Mouse (Mus musculus) CH12.LX (cell line): ENCODE measurements at regions not wholly inside any gene's neighbourhood (a gene's known extent, or its start where the extent isn't known, plus 50 kb on each side); places are given as distances from the start of the nearest gene placed in this dataset.

Experiments used
- DNase-seq: peaks from one replicate; pipeline ENCODE4 v3.0.0-alpha.2; 2013; ENCODE audit errors: extremely low read depth
- H3K27ac ChIP-seq: 2 replicates; pipeline ENCODE4 v1.5.1; 2012; ENCODE audit warnings: low read depth, mild to moderate bottlenecking, control low read depth, moderate library complexity; ENCODE audit not compliant: insufficient read depth
- H3K27me3 ChIP-seq: replicated peaks from 2 replicates; pipeline ENCODE3; 2012; ENCODE audit warnings: inconsistent platforms
- H3K36me3 ChIP-seq, 2 experiments: replicated peaks in 1 of 2; 2 replicates each; pipeline versions ENCODE3 to v1.6.1; 2012; ENCODE audit warnings: inconsistent platforms in 1 of 2, low read length in 1 of 2, mild to moderate bottlenecking in 1 of 2, mixed read lengths in 1 of 2, moderate library complexity in 1 of 2; ENCODE audit not compliant: control insufficient read depth in 1 of 2, insufficient read depth in 1 of 2
- H3K4me1 ChIP-seq, 2 experiments: 2 replicates each; pipeline ENCODE4 v1.6.1; 2012; ENCODE audit warnings: inconsistent platforms in 1 of 2, moderate library complexity in 1 of 2; ENCODE audit not compliant: insufficient read depth in 2 of 2, control insufficient read depth in 1 of 2
- H3K4me2 ChIP-seq: 2 replicates; pipeline ENCODE4 v1.6.1; 2012; ENCODE audit warnings: low read depth, mild to moderate bottlenecking, control low read depth; ENCODE audit not compliant: poor library complexity, insufficient read depth, severe bottlenecking
- H3K4me3 ChIP-seq, 3 experiments: fragments of 150-350 bp in 1 of 3; sonication (generic) in 1 of 3; replicated peaks in 1 of 3; 2 replicates each; pipeline versions ENCODE3 to v1.5.1; 2011 to 2012; ENCODE audit warnings: low read depth in 2 of 3, low read length in 2 of 3, mild to moderate bottlenecking in 2 of 3, moderate library complexity in 2 of 3, control low read depth in 1 of 3, improper control_type of control experiment in 1 of 3, inconsistent platforms in 1 of 3, mixed read lengths in 1 of 3; ENCODE audit not compliant: poor library complexity in 1 of 3
- H3K79me2 ChIP-seq: replicated peaks from 2 replicates; pipeline ENCODE4 v1.6.1; 2012; ENCODE audit warnings: mild to moderate bottlenecking, moderate library complexity; ENCODE audit not compliant: control insufficient read depth, poor library complexity, insufficient read depth, severe bottlenecking; ENCODE audit errors: extremely low read depth
- H3K9ac ChIP-seq: 2 replicates; pipeline ENCODE4 v1.6.1; 2012; ENCODE audit warnings: low read depth, mild to moderate bottlenecking, control low read depth, moderate library complexity; ENCODE audit not compliant: insufficient read depth
- H3K9me3 ChIP-seq: replicated peaks from 2 replicates; pipeline ENCODE3; 2012; ENCODE audit warnings: low read length, inconsistent platforms, mixed read lengths
- BHLHE40 ChIP-seq: IDR thresholded peaks from 2 replicates; pipeline ENCODE4 v1.6.1; 2011; ENCODE audit warnings: mild to moderate bottlenecking, low read depth, low read length, improper control_type of control experiment
- CHD2 ChIP-seq: IDR thresholded peaks from 2 replicates; pipeline ENCODE4 v1.6.1; 2011; ENCODE audit warnings: low read length, improper control_type of control experiment
- CTCF ChIP-seq, 2 experiments: IDR thresholded peaks in 1 of 2; conservative IDR thresholded peaks in 1 of 2; 2 replicates each; pipeline ENCODE4 v1.5.1; 2011 to 2012; ENCODE audit warnings: low read depth in 2 of 2, low read length in 2 of 2, improper control_type of control experiment in 1 of 2, inconsistent platforms in 1 of 2, mild to moderate bottlenecking in 1 of 2, moderate library complexity in 1 of 2
- ELF1 ChIP-seq: IDR thresholded peaks from 2 replicates; pipeline ENCODE4 v1.6.1; 2014; ENCODE audit warnings: low read depth, mild to moderate bottlenecking, inconsistent platforms, low read length, improper control_type of control experiment
- ETS1 ChIP-seq: conservative IDR thresholded peaks from 2 replicates; pipeline ENCODE4 v1.6.1; 2012; ENCODE audit warnings: low read depth, mild to moderate bottlenecking, inconsistent platforms, low read length, improper control_type of control experiment, moderate library complexity
- JUN ChIP-seq: IDR thresholded peaks from 2 replicates; pipeline ENCODE4 v1.6.1; 2011; ENCODE audit warnings: low read depth, mild to moderate bottlenecking, low read length, improper control_type of control experiment, moderate library complexity; ENCODE audit not compliant: insufficient read depth
- JUND ChIP-seq: conservative IDR thresholded peaks from 2 replicates; pipeline ENCODE4 v1.6.1; 2011; ENCODE audit warnings: low read depth, low read length, improper control_type of control experiment
- MAFK ChIP-seq: IDR thresholded peaks from 2 replicates; pipeline ENCODE4 v1.6.1; 2011; ENCODE audit warnings: low read length, improper control_type of control experiment; ENCODE audit not compliant: insufficient replicate concordance
- MAX ChIP-seq: IDR thresholded peaks from 2 replicates; pipeline ENCODE4 v1.6.1; 2011; ENCODE audit warnings: low read length, improper control_type of control experiment
- MEF2A ChIP-seq: IDR thresholded peaks from 2 replicates; pipeline ENCODE4 v1.6.1; 2014; ENCODE audit warnings: low read depth, mild to moderate bottlenecking, inconsistent platforms, low read length, improper control_type of control experiment, borderline replicate concordance
- MXI1 ChIP-seq: IDR thresholded peaks from 2 replicates; pipeline ENCODE4 v1.6.1; 2011; ENCODE audit warnings: mild to moderate bottlenecking, low read depth, low read length, improper control_type of control experiment
- NELFE ChIP-seq: IDR thresholded peaks from 2 replicates; pipeline ENCODE4 v1.6.1; 2011; ENCODE audit warnings: low read depth, low read length, improper control_type of control experiment
- NRF1 ChIP-seq: IDR thresholded peaks from 2 replicates; pipeline ENCODE4 v1.6.1; 2014; ENCODE audit warnings: low read depth, mild to moderate bottlenecking, inconsistent platforms, low read length, improper control_type of control experiment, moderate library complexity
- POLR2AphosphoS2 ChIP-seq: IDR thresholded peaks from 2 replicates; pipeline ENCODE4 v1.6.1; 2011; ENCODE audit warnings: low read depth, low read length, improper control_type of control experiment
- RAD21 ChIP-seq: IDR thresholded peaks from 2 replicates; pipeline ENCODE4 v1.6.1; 2011; ENCODE audit warnings: low read depth, mild to moderate bottlenecking, low read length, improper control_type of control experiment, moderate library complexity
- RCOR1 ChIP-seq: conservative IDR thresholded peaks from 2 replicates; pipeline ENCODE4 v1.6.1; 2012; ENCODE audit warnings: low read depth, mild to moderate bottlenecking, inconsistent platforms, low read length, improper control_type of control experiment
- SIN3A ChIP-seq: IDR thresholded peaks from 2 replicates; pipeline ENCODE4 v1.6.1; 2012; ENCODE audit warnings: low read length, improper control_type of control experiment, inconsistent platforms
- SMC3 ChIP-seq: IDR thresholded peaks from 2 replicates; pipeline ENCODE4 v1.6.1; 2011; ENCODE audit warnings: low read depth, low read length, improper control_type of control experiment
- TBP ChIP-seq: conservative IDR thresholded peaks from 2 replicates; pipeline ENCODE4 v1.6.1; 2011; ENCODE audit warnings: low read depth, low read length, improper control_type of control experiment
- TCF12 ChIP-seq: IDR thresholded peaks from 2 replicates; pipeline ENCODE4 v1.6.1; 2014; ENCODE audit warnings: low read depth, mild to moderate bottlenecking, inconsistent platforms, low read length, improper control_type of control experiment
- UBTF ChIP-seq: IDR thresholded peaks from 2 replicates; pipeline ENCODE4 v1.6.1; 2012; ENCODE audit warnings: low read depth, mild to moderate bottlenecking, inconsistent platforms, low read length, improper control_type of control experiment, moderate library complexity
- USF2 ChIP-seq: conservative IDR thresholded peaks from 2 replicates; pipeline ENCODE4 v1.6.1; 2011; ENCODE audit warnings: low read depth, low read length, improper control_type of control experiment
- ZMIZ1 ChIP-seq: IDR thresholded peaks from 2 replicates; pipeline ENCODE4 v1.6.1; 2012; ENCODE audit warnings: low read depth, mild to moderate bottlenecking, inconsistent platforms, low read length, improper control_type of control experiment
- dilution Hi-C: fragments of 300-500 bp; cut with MboI; formaldehyde crosslinking; loops from 2 replicates; pipeline ENCODE4 v1.14.3; 2020; ENCODE audit warnings: low sequenced_read_pairs; ENCODE audit not compliant: extremely low pct_unique_long_range_greater_than_20kb, extremely low pct_ligation_motif_present
- in situ Hi-C: fragments of 300-500 bp; cut with MboI; formaldehyde crosslinking; loops from 3 replicates; pipeline ENCODE4 v1.14.3; 2019; ENCODE audit warnings: low sequenced_read_pairs, low pct_ligation_motif_present, low pct_unique_long_range_greater_than_20kb, mixed read lengths

DNA sequence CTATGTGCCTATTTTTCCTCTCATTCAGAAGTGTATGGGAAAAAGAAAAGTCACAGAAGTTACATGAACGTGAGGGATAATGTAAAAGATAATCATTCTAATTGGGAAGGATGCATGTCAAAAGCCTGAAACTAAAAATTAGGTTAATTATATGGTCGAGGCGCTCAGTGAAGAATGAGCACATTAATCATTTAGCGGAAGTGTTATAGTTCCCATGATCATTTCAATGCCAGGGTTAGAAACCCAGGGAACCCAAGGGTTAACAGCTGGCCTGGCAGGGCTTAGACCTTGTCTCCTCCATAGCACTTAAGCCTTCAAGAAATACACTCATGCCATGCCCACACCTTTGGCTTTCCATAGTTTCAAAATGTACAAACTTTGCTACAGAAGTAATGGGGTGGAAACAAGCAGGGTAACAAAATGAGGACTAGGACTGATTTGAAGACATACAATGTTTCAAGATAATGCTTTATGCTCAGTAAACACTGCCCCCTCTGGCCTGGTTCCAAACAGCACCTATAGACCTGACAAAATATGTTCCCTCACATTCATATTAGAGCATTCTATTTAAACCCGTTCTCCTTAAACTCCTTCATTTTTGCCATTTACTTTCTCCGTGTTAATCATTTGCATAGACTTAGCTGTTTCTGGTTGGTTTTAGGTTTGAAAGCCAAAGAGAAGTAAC, 240.6 kb upstream of the Tenm3 start:
- no peaks in the 10 kb centered on the region for H3K79me2 ChIP-seq
- DNase-seq = no peak
- in situ Hi-C loops = no loop called here
- no peaks in the 10 kb centered on the region for H3K36me3 ChIP-seq
- no peak overlapping the region for H3K4me3 ChIP-seq
- H3K4me1 ChIP-seq = no peaks in the 10 kb centered on the region
- dilution Hi-C loops = no loop called here
- no peak overlapping the region for H3K9ac ChIP-seq
- no peak overlapping the region for H3K4me2 ChIP-seq
- no peak overlapping the region for H3K27ac ChIP-seq
- H3K27me3 ChIP-seq = no peaks in the 10 kb centered on the region
- TF ChIP-seq MAX (no peak), RCOR1 (no peak), BHLHE40 (no peak), JUN (no peak), MAFK (no peak), POLR2AphosphoS2 (no peak), SMC3 (no peak), MXI1 (no peak), ETS1 (no peak), MEF2A (no peak), NELFE (no peak), RAD21 (no peak), USF2 (no peak), TCF12 (no peak), NRF1 (no peak), CTCF (conservative IDR thresholded peaks at IDR 0.05 in 1 of 2, IDR thresholded peaks at IDR 0.05 in 1 of 2; ENCODE audit: low read depth in 2 of 2, low read length in 2 of 2) (no peak), JUND (no peak)
- TF ChIP-seq, all 38 proteins: peak for 0
- H3K9me3 ChIP-seq = peaks cover 29% of the 10 kb centered on the region

- Histone ChIP-seq H3K4me2 (no peak overlapping the region), H3K36me3 (no peaks in the 10 kb centered on the region), H3K27ac (no peak overlapping the region), H3K9ac (no peak overlapping the region), H3K27me3 (no peaks in the 10 kb centered on the region), H3K9me3 (peaks cover 41% of the 10 kb centered on the region), H3K79me2 (no peaks in the 10 kb centered on the region), H3K4me1 (no peaks in the 10 kb centered on the region), H3K4me3 (no peak overlapping the region)
- TF ChIP-seq RCOR1 = no peak
- no peak for TF ChIP-seq CHD2
- no peak for TF ChIP-seq MAX
- TF ChIP-seq MEF2A = no peak
- no peak for TF ChIP-seq ZMIZ1
- TF ChIP-seq UBTF = no peak
- TF ChIP-seq TBP = no peak
- TF ChIP-seq ELF1 = no peak
- TF ChIP-seq MXI1 = no peak
- no peak for TF ChIP-seq CTCF (conservative IDR thresholded peaks at IDR 0.05 in 1 of 2, IDR thresholded peaks at IDR 0.05 in 1 of 2; ENCODE audit: low read depth in 2 of 2, low read length in 2 of 2)
- no peak for TF ChIP-seq RAD21
- no peak for TF ChIP-seq SMC3
- no peak for TF ChIP-seq SIN3A
- in situ Hi-C loops (no loop called here), dilution Hi-C loops (no loop called here)
- no peak for DNase-seq
These were observed 225.7 kb upstream of the Tenm3 start for GRCm38 (mm10) chr8:49069451-49069850.
